Mouse (Mus musculus) brain, embryonic 14.5 days (tissue): Measurements from ENCODE around the gene Mipep.

ENCODE experiments used
- CTCF ChIP-seq: fragments of 200-500 bp; IDR thresholded peaks from 2 replicates; pipeline ENCODE4 v1.5.1; 2012; ENCODE audit warnings: inconsistent platforms, mild to moderate bottlenecking, moderate library complexity, borderline replicate concordance; ENCODE audit not compliant: insufficient read depth, insufficient read length; ENCODE audit errors: extremely low read depth
- POLR2A ChIP-seq: fragments of 200-500 bp; IDR thresholded peaks from 2 replicates; pipeline ENCODE4 v1.6.1; 2012; ENCODE audit warnings: mild to moderate bottlenecking, inconsistent platforms, borderline replicate concordance; ENCODE audit not compliant: poor library complexity, insufficient read depth, insufficient read length, severe bottlenecking; ENCODE audit errors: extremely low read depth

GRCm38 (mm10) chr14:60856199-60856912, 72.0 kb downstream of the Mipep start:
- TF ChIP-seq POLR2A = no peak
- no peak for TF ChIP-seq CTCF
